33 mouse cellular contexts compared by ENCODE assay signal in genomic region chr1:131660716-131661472, GRCm38 (mm10). TPM values are rescaled to one million over a fixed set of nuclear protein-coding genes. Genes with fewer than 3 reads are reported as not detected.
DNase-seq lines count a peak whose midpoint lies in the region; TF ChIP-seq lines count a peak whose summit lies in the region.
"Had no signal": no experiment of that assay in that cellular context is flagged by ENCODE, and none has a peak within 500 bp of the region (broad histone marks: within the 10 kb centered on the region; RNA-seq: fewer than 3 reads in every experiment).

No protein-coding gene starts in this region.

- H3K27ac ChIP-seq in spleen, adult 2 months (ENCODE audit: insufficient read depth, low read length): 0 out of 2 replicates have a peak overlapping the region, but pooled peaks have one; percentile 8
- H3K27ac ChIP-seq: forebrain, embryonic 10.5 days; forebrain, embryonic 15.5 days; heart, adult 2 months; heart, embryonic 15.5 days; hindbrain, embryonic 12.5 days; hindbrain, postnatal 0 days; intestine, embryonic 15.5 days; kidney, postnatal 0 days; limb, embryonic 10.5 days; limb, embryonic 15.5 days; liver, embryonic 15.5 days; midbrain, embryonic 10.5 days; midbrain, embryonic 15.5 days; neural tube, embryonic 12.5 days had no signal

- 81% methylated on average over 7 of the region's 7 CpGs for WGBS in spleen, adult 2 months

- no peak overlapping the region for H3K4me3 ChIP-seq in spleen, adult 2 months (ENCODE audit: extremely low read depth, insufficient read depth, insufficient read length)
- H3K4me3 ChIP-seq: forebrain, embryonic 10.5 days; forebrain, embryonic 15.5 days; heart, adult 2 months; heart, embryonic 15.5 days; hindbrain, embryonic 12.5 days; intestine, embryonic 15.5 days; limb, embryonic 10.5 days; limb, embryonic 15.5 days; midbrain, embryonic 10.5 days; midbrain, embryonic 15.5 days; neural tube, embryonic 12.5 days had no signal

- no peaks in the 10 kb centered on the region for H3K36me3 ChIP-seq in spleen, adult 2 months (ENCODE audit: control insufficient read depth, insufficient read depth, low read length)
- H3K36me3 ChIP-seq: forebrain, embryonic 10.5 days; forebrain, embryonic 15.5 days; heart, embryonic 15.5 days; hindbrain, embryonic 12.5 days; intestine, embryonic 15.5 days; limb, embryonic 10.5 days; limb, embryonic 15.5 days; midbrain, embryonic 10.5 days; midbrain, embryonic 15.5 days; neural tube, embryonic 12.5 days had no signal

- peak; percentile 54 for DNase-seq in heart, adult 11 months
- no peak for DNase-seq in heart, adult 9 months (ENCODE audit: low spot score in 2 of 2)
- no peak for DNase-seq in spleen, adult 2 months (ENCODE audit: low read depth in 1 of 2, low spot score in 2 of 2)
- no peak for DNase-seq in spleen, postnatal 14 days (ENCODE audit: low spot score in 2 of 2)
- DNase-seq in skeletal muscle tissue, adult 2 months (ENCODE audit: low read depth, low spot score): peak; percentile 13
- DNase-seq in cerebellum, adult 11-12 months: no peak
- no peak for DNase-seq in adrenal gland, postnatal 10 days
- no peak for DNase-seq in layer of hippocampus, adult 9-10 months (ENCODE audit: low spot score)
- DNase-seq: adrenal gland, postnatal 36 days; cerebellum, adult 9-10 months; cerebellum, postnatal 36 days; gastrocnemius, postnatal 36 days; heart, adult 2 months; kidney, adult 2 months; kidney, postnatal 4 days; layer of hippocampus, postnatal 36 days; lung, postnatal 4 days; right cerebral cortex, adult 18-20 months had no signal

- H3K27me3 ChIP-seq in spleen, adult 2 months (ENCODE audit: control insufficient read depth, insufficient read depth, low read length): no peaks in the 10 kb centered on the region
- H3K27me3 ChIP-seq: forebrain, embryonic 15.5 days; heart, embryonic 15.5 days; hindbrain, embryonic 12.5 days; limb, embryonic 15.5 days; liver, embryonic 15.5 days; midbrain, embryonic 15.5 days; neural tube, embryonic 12.5 days had no signal

- no peak for TF ChIP-seq CTCF in spleen, adult 2 months (IDR thresholded peaks at IDR 0.05; ENCODE audit: extremely low read depth, insufficient read depth, insufficient read length, insufficient replicate concordance)

- no peak for TF ChIP-seq POLR2A in spleen, adult 2 months (IDR thresholded peaks at IDR 0.05; ENCODE audit: low read depth, low read length)

- H3K4me1 ChIP-seq in spleen, adult 2 months (ENCODE audit: control insufficient read depth, insufficient read depth, insufficient read length): no peaks in the 10 kb centered on the region
- H3K4me1 ChIP-seq: intestine, embryonic 15.5 days had no signal

RNA-seq across cellular contexts. Expression of gene Ctse, which starts 22.8 kb away (rescaled TPM):
- 77.8 and 113 TPM in 2 replicates for polyA plus RNA-seq in spleen, adult 2 months (2012; rRNA removed)
- 10 to 100 TPM in 1 of 2 experiments, 1 to 10 TPM in 1; 9.9 to 21.1 TPM for total RNA-seq in adrenal gland, postnatal 10 days (2021)
- total RNA-seq: hindbrain, postnatal 0 days; layer of hippocampus, postnatal 36 days had no signal
- polyA plus RNA-seq: forebrain, embryonic 10.5 days; forebrain, embryonic 15.5 days; frontal cortex, adult 2 months; hindbrain, postnatal 0 days; limb, embryonic 10.5 days; midbrain, embryonic 10.5 days had no signal

RNA-seq across cellular contexts. Expression of gene Rab7b, which starts 27.6 kb away (rescaled TPM):
- 3.3 and 6.9 TPM in 2 replicates for polyA plus RNA-seq in spleen, adult 2 months (2012; rRNA removed)
- total RNA-seq in adrenal gland, postnatal 10 days (2021): 1 to 10 TPM; 4.7 to 5.1 TPM
- polyA plus RNA-seq: G1E had no signal

Comparison
In these comparisons a context has a peak if more than half of its experiments do, and no peak if none do; other contexts are left out.
1. DNase-seq: peak in heart, adult 11 months (single experiment) and skeletal muscle tissue, adult 2 months (single experiment); none in heart, adult 9 months (0 of 2), spleen, adult 2 months (0 of 2), spleen, postnatal 14 days (0 of 2), cerebellum, adult 11-12 months (single experiment), adrenal gland, postnatal 10 days (single experiment) and layer of hippocampus, adult 9-10 months (single experiment).